Mouse (Mus musculus): ENCODE data around the gene Coq5. TPM values are rescaled to one million over a fixed set of nuclear protein-coding genes. Genes with fewer than 3 reads are reported as not detected.

The Coq5 gene
- polyA plus RNA-seq (2012; rRNA removed) = 15.4 and 15.5 TPM in 2 replicates

- no peak for DNase-seq (ENCODE audit: low read depth)
These were observed at the start of gene Coq5 for GRCm38 (mm10) chr5:115279226-115280049. Gene Coq5, plus strand, starts transcription at chr5:115279666.

- DNase-seq (ENCODE audit: low read depth) = no peak
These were observed 48.5 kb upstream of the Coq5 start for GRCm38 (mm10) chr5:115230830-115231551.

GRCm38 (mm10) chr5:115231552-115232120 lies 47.8 kb upstream of the Coq5 start:
- DNase-seq (ENCODE audit: low read depth) = no peak

GRCm38 (mm10) chr5:115232516-115232915 lies 47.0 kb upstream of the Coq5 start:
- DNase-seq (ENCODE audit: low read depth) = no peak

GRCm38 (mm10) chr5:115233031-115233780 lies 46.3 kb upstream of the Coq5 start:
- DNase-seq (ENCODE audit: low read depth) = no peak

- no peak for DNase-seq (ENCODE audit: low read depth)
These were observed 44.9 kb upstream of the Coq5 start for GRCm38 (mm10) chr5:115234519-115234918.

- no peak for DNase-seq (ENCODE audit: low read depth)
These were observed 44.1 kb upstream of the Coq5 start for GRCm38 (mm10) chr5:115235323-115235771.

GRCm38 (mm10) chr5:115235786-115236263 lies 43.6 kb upstream of the Coq5 start, which contains the start of gene Pop5:
Gene Pop5, plus strand, starts transcription at chr5:115235836.
- no peak for DNase-seq (ENCODE audit: low read depth)

GRCm38 (mm10) chr5:115237803-115238728 lies 41.4 kb upstream of the Coq5 start:
- DNase-seq (ENCODE audit: low read depth) = no peak

- DNase-seq (ENCODE audit: low read depth) = no peak
These were observed 40.7 kb upstream of the Coq5 start for GRCm38 (mm10) chr5:115238729-115239195.

GRCm38 (mm10) chr5:115240191-115240590 lies 39.3 kb upstream of the Coq5 start:
- peak; percentile 65 for DNase-seq (ENCODE audit: low read depth)

GRCm38 (mm10) chr5:115255472-115255871 lies 24.0 kb upstream of the Coq5 start:
- no peak for DNase-seq (ENCODE audit: low read depth)

- DNase-seq (ENCODE audit: low read depth) = no peak
These were observed 22.4 kb upstream of the Coq5 start for GRCm38 (mm10) chr5:115256909-115257546.

GRCm38 (mm10) chr5:115260356-115260755 lies 19.1 kb upstream of the Coq5 start:
- DNase-seq (ENCODE audit: low read depth) = no peak

GRCm38 (mm10) chr5:115261141-115261540 lies 18.3 kb upstream of the Coq5 start:
- DNase-seq (ENCODE audit: low read depth) = no peak

GRCm38 (mm10) chr5:115261880-115262279 lies 17.6 kb upstream of the Coq5 start:
- no peak for DNase-seq (ENCODE audit: low read depth)

GRCm38 (mm10) chr5:115262502-115263291 lies 16.8 kb upstream of the Coq5 start:
- DNase-seq (ENCODE audit: low read depth) = no peak

- DNase-seq (ENCODE audit: low read depth) = no peak
These were observed 13.1 kb upstream of the Coq5 start for GRCm38 (mm10) chr5:115266340-115266739.
